Mouse (Mus musculus): ENCODE results near the gene Foxm1. TPM values are rescaled to one million over a fixed set of nuclear protein-coding genes. Genes with fewer than 3 reads are reported as not detected.

Foxm1 gene
- polyA plus RNA-seq, 1 experiment, result 2.5 TPM

GRCm38 (mm10) chr6:128418076-128418475, 55.3 kb downstream of the Foxm1 start:
- Histone ChIP-seq H3K4me3 (ENCODE audit: insufficient read depth, low read length) (no peak overlapping the region), H3K27ac (ENCODE audit: insufficient read depth, low read length) (no peak overlapping the region), H3K4me1 (ENCODE audit: control insufficient read depth, insufficient read depth, low read length) (no peaks in the 10 kb centered on the region)
- TF ChIP-seq POLR2A (IDR thresholded peaks at IDR 0.05; ENCODE audit: extremely low read depth, insufficient read depth, low read length) (no peak), CTCF (IDR thresholded peaks at IDR 0.05; ENCODE audit: extremely low read depth, insufficient read depth, low read length) (no peak)

GRCm38 (mm10) chr6:128421036-128421435, 58.3 kb downstream of the Foxm1 start:
- Histone ChIP-seq H3K4me1 (ENCODE audit: control insufficient read depth, insufficient read depth, low read length) (no peaks in the 10 kb centered on the region), H3K4me3 (ENCODE audit: insufficient read depth, low read length) (no peak overlapping the region), H3K27ac (ENCODE audit: insufficient read depth, low read length) (peak overlapping the region; percentile 47)
- 0 out of 2 replicates have a peak, but pooled peaks have one; percentile 32 for TF ChIP-seq POLR2A (IDR thresholded peaks at IDR 0.05; ENCODE audit: extremely low read depth, insufficient read depth, low read length)
- TF ChIP-seq CTCF (IDR thresholded peaks at IDR 0.05; ENCODE audit: extremely low read depth, insufficient read depth, low read length), result no peak

- no peaks in the 10 kb centered on the region for H3K4me1 ChIP-seq (ENCODE audit: control insufficient read depth, insufficient read depth, low read length)
- TF ChIP-seq POLR2A (IDR thresholded peaks at IDR 0.05; ENCODE audit: extremely low read depth, insufficient read depth, low read length) (no peak), CTCF (IDR thresholded peaks at IDR 0.05; ENCODE audit: extremely low read depth, insufficient read depth, low read length) (no peak)
- H3K4me3 ChIP-seq (ENCODE audit: insufficient read depth, low read length), result no peak overlapping the region
- H3K27ac ChIP-seq (ENCODE audit: insufficient read depth, low read length), result peak overlapping the region; percentile 47
Measured at GRCm38 (mm10) chr6:128421480-128421879, 58.7 kb downstream of the Foxm1 start.

- TF ChIP-seq POLR2A (IDR thresholded peaks at IDR 0.05; ENCODE audit: extremely low read depth, insufficient read depth, low read length) (no peak), CTCF (IDR thresholded peaks at IDR 0.05; ENCODE audit: extremely low read depth, insufficient read depth, low read length) (no peak)
- Histone ChIP-seq H3K27ac (ENCODE audit: insufficient read depth, low read length) (peak overlapping the region; percentile 57; the same call in 1 of the 2 replicates), H3K4me3 (ENCODE audit: insufficient read depth, low read length) (peak overlapping the region; percentile 46), H3K4me1 (ENCODE audit: control insufficient read depth, insufficient read depth, low read length) (no peaks in the 10 kb centered on the region)
Measured at GRCm38 (mm10) chr6:128423496-128424268, 60.9 kb downstream of the Foxm1 start.

GRCm38 (mm10) chr6:128424269-128425019, 61.7 kb downstream of the Foxm1 start, which contains the start of gene Itfg2:
TSS of gene Itfg2 (minus strand) at chr6:128424931.
- Histone ChIP-seq H3K27ac (ENCODE audit: insufficient read depth, low read length) (peak within 1 kb of the TSS; percentile 98), H3K4me3 (ENCODE audit: insufficient read depth, low read length) (peak within 1 kb of the TSS; percentile 46), H3K4me1 (ENCODE audit: control insufficient read depth, insufficient read depth, low read length) (no peaks in the 10 kb centered on the region)
- TF ChIP-seq POLR2A (IDR thresholded peaks at IDR 0.05; ENCODE audit: extremely low read depth, insufficient read depth, low read length), result peak; percentile 96
- TF ChIP-seq CTCF (IDR thresholded peaks at IDR 0.05; ENCODE audit: extremely low read depth, insufficient read depth, low read length), result no peak

GRCm38 (mm10) chr6:128425046-128425445, 62.3 kb downstream of the Foxm1 start:
- Histone ChIP-seq H3K4me3 (ENCODE audit: insufficient read depth, low read length) (peak overlapping the region; percentile 46), H3K27ac (ENCODE audit: insufficient read depth, low read length) (peak overlapping the region; percentile 98; the same call in 1 of the 2 replicates), H3K4me1 (ENCODE audit: control insufficient read depth, insufficient read depth, low read length) (no peaks in the 10 kb centered on the region)
- TF ChIP-seq CTCF (IDR thresholded peaks at IDR 0.05; ENCODE audit: extremely low read depth, insufficient read depth, low read length) (no peak), POLR2A (IDR thresholded peaks at IDR 0.05; ENCODE audit: extremely low read depth, insufficient read depth, low read length) (no peak)

Other genes with a start within 250 kb of the Foxm1 start
- gene Tspan9, start 219.4 kb upstream of the Foxm1 start, polyA plus RNA-seq (2012; rRNA removed), result 49.2 and 55.5 TPM in 2 replicates
- 0.42 and 0.63 TPM in 2 replicates for gene Tead4, start 62.1 kb upstream of the Foxm1 start, polyA plus RNA-seq (2012; rRNA removed)
- gene Tulp3, start 7.1 kb upstream of the Foxm1 start, polyA plus RNA-seq (2012; rRNA removed), result 27.2 and 27.8 TPM in 2 replicates
- gene Rhno1, start 56 bp upstream of the Foxm1 start, polyA plus RNA-seq (2012; rRNA removed), result 11.8 and 12.2 TPM in 2 replicates
- gene Tex52, start 12.5 kb downstream of the Foxm1 start, polyA plus RNA-seq (2012; rRNA removed), result 2.8 and 4.3 TPM in 2 replicates
- 0.40 TPM in 1 of 2 replicates, not detected in the other for gene Gm44596, start 12.5 kb downstream of the Foxm1 start, polyA plus RNA-seq (2012; rRNA removed)
- 16.1 and 19.5 TPM in 2 replicates for gene Nrip2, start 36.3 kb downstream of the Foxm1 start, polyA plus RNA-seq (2012; rRNA removed)
- gene Itfg2, start 62.0 kb downstream of the Foxm1 start, polyA plus RNA-seq (2012; rRNA removed), result 17.9 and 19.3 TPM in 2 replicates
- gene Fkbp4, start 75.7 kb downstream of the Foxm1 start, polyA plus RNA-seq (2012; rRNA removed), result 116 and 118 TPM in 2 replicates
- gene Pzp, start 163.8 kb downstream of the Foxm1 start, polyA plus RNA-seq (2012; rRNA removed), result 0.04 TPM in 1 of 2 replicates, not detected in the other
- gene A2ml1, start 218.6 kb downstream of the Foxm1 start, polyA plus RNA-seq (2012; rRNA removed), result 30.6 and 32.4 TPM in 2 replicates

Data from cortical plate, adult 2 months (tissue).